Mouse (Mus musculus) macrophage (primary cell): ENCODE measurements at regions not wholly inside any gene's neighbourhood (a gene's known extent, or its start where the extent isn't known, plus 50 kb on each side); places are given as distances from the start of the nearest gene placed in this dataset.

Source experiments
- H3K27ac ChIP-seq: fragments of 350-480 bp; formaldehyde crosslinking; 2 replicates; pipeline ENCODE4 v1.9.0; 2021
- H3K36me3 ChIP-seq: fragments of 350-480 bp; formaldehyde crosslinking; 2 replicates; pipeline ENCODE4 v1.9.0; 2021; ENCODE audit errors: inconsistent target
- H3K4me3 ChIP-seq: fragments of 350-480 bp; formaldehyde crosslinking; 2 replicates; pipeline ENCODE4 v1.9.0; 2021; ENCODE audit errors: inconsistent target
- H3K79me2 ChIP-seq: fragments of 350-480 bp; formaldehyde crosslinking; 2 replicates; pipeline ENCODE4 v1.9.0; 2021; ENCODE audit errors: inconsistent target
- WGBS: methylation state at CpG from one replicate; pipeline ENCODE4 v1.1.7; 2026; ENCODE audit warnings: inconsistent platforms; ENCODE audit not compliant: missing documents; 5-methylcytosine and 5-hydroxymethylcytosine counted together

DNA sequence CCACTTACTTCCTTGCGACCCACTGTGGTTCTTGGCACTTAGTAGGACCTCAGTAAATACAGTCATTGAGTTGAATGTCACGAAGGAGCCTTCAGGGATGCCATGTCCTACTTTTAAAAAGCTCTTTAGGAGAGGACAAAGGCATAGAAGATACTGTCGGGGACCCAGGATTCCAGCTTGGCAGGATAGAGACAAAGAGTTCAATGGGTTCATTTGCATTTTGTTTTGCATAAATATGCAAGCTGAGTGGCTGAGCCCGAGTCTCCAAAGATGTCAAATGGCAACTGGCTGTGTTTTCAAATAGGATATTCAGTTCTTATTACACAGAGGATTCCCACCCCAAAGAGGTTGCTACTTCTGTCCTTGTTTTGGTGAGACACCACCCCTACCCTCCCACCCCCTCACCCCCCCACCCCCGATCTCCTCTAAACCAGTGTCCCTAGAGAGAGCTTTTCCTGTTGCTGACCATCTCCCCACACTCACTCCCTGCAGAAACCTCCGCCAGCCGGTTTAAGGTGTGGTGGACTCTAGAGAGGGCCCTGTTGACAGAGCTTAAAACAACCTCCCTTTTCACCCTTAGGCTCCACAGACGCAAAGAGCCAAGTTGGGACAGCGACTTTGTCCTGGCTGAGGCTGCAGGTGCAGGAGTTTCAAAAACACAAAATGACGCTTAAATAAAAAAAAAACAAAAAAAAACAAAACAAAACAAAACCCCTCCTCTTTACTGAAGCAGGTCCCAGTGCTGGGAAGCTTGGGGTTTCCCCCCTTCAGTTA is 57.9 kb downstream of the Sox9 start:
- no peaks in the 10 kb centered on the region for H3K79me2 ChIP-seq
- H3K27ac ChIP-seq, result no peak overlapping the region
- WGBS, result 32% methylated on average over 10 of the region's 10 CpGs

DNA sequence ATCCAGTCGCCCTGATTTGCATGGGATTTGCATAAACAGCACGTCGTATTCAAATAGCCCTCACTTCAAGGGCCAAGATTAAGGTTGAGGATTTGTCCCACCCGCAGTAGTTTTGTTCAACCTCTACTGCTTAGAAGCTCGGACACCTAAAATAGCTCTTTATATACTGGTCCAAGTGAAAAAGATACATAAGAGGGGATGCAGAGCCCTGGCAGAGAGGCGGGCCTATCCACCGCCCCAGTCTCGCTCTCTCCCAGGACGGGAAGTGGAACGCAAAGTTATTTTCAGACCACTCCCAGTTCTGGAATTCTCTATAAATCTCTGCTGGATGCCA is 58.4 kb downstream of the Sox9 start:
- H3K36me3 ChIP-seq, result no peaks in the 10 kb centered on the region
- H3K79me2 ChIP-seq, result no peaks in the 10 kb centered on the region
- H3K4me3 ChIP-seq, result no peak overlapping the region
- 18% methylated on average over 10 of the region's 10 CpGs for WGBS
- no peak overlapping the region for H3K27ac ChIP-seq

More for the DNA sequence above, 57.9 kb downstream of the Sox9 start:
- Histone ChIP-seq H3K36me3 (no peaks in the 10 kb centered on the region), H3K4me3 (no peak overlapping the region)

DNA sequence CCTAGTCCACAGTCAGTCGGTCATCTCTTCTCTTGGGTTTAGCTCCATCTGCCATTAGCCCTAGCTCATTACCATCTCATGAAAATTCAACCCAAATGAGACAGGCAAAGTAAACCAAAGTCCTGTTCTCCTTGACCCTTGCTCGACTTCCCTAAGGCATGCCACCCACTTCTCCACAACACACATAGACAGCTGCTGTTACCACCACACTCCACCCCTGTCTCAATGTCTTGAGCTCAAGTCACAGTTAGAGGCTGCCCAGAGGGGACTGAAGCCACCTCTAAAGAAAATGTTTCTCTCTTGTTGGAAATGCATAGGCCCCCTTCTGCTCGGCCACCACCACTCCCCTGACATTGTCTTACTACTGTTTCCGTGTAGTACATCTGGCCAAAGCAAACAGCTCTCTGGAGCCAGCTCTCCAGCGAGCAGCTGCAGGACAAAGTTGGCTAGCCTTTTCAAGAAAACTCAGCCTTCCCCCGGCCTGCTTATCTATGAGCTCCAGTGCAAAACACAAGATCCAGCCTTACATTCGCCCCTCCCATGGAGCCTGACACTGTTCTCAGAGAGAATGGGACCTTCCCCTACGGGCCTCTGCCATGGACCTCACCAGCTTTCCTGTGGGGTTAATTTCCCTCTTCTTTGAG is 62.4 kb downstream of the Sox9 start:
- WGBS, result 80% methylated on average over 8 of the region's 8 CpGs
- Histone ChIP-seq H3K79me2 (no peaks in the 10 kb centered on the region), H3K36me3 (no peaks in the 10 kb centered on the region), H3K4me3 (no peak overlapping the region), H3K27ac (no peak overlapping the region)

DNA sequence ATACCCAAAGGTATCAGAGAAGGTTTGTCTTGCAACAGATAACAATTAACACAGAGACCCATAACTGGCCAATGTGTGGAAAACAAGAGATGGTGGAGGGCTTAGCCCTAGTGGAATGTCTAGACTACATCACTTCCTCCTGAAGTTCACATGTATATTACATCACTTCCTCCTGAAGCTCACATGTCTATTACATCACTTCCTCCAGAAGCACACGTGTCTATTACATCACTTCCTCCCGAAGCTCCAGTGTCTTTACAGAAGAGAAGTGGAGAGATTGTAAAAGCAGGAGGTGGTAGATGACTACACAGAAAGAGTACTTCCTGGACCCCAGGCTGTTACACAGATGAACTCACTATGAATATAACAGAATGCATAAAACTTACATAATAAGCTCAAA is 65.1 kb downstream of the Sox9 start:
- Histone ChIP-seq H3K79me2 (no peaks in the 10 kb centered on the region), H3K36me3 (no peaks in the 10 kb centered on the region), H3K4me3 (no peak overlapping the region), H3K27ac (no peak overlapping the region)
- 64% methylated on average over 2 of the region's 2 CpGs for WGBS

DNA sequence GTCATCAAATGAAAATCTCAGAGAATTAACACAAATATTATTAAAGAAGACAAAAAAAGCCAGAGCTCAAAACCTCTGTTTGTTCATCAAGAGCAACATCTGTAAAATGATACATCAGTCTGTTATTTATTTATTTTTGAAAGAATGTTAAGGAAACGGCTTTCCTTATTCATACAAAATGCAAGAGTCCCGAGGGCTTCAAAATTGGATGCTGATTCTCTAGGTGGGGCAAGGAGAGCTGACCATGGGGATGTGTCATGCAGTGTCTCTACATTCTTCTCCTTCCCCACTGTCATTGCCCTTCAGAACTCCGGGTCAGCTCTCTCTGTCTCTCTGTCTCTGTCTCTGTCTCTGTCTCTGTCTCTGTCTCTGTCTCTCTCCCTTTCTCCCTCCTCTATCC is 65.8 kb downstream of the Sox9 start:
- Histone ChIP-seq H3K79me2 (no peaks in the 10 kb centered on the region), H3K36me3 (no peaks in the 10 kb centered on the region), H3K27ac (no peak overlapping the region), H3K4me3 (no peak overlapping the region)
- 89% methylated on average over 3 of the region's 3 CpGs for WGBS

DNA sequence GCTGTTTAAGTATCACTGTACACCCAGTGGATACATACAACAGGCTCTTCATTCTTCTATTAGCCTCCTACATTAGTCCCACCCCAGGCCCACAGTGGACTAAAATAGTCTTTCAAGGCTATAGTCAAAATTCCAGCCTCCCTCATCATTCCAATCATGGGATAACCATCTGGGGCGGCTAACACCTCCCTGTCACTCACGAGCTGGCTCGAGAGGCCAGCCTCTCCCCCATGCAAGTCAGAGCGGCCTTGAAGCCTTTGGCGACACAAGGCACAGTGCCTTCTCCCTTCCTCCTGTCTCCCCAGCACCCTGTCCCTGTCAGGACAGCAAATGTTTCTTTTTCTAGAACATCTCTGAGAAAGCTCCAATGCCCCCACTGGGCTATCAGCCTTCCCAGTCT is 68.0 kb downstream of the Sox9 start:
- WGBS, result 80% methylated on average over 5 of the region's 5 CpGs
- H3K36me3 ChIP-seq, result no peaks in the 10 kb centered on the region
- H3K4me3 ChIP-seq, result no peak overlapping the region
- H3K27ac ChIP-seq, result no peak overlapping the region
- no peaks in the 10 kb centered on the region for H3K79me2 ChIP-seq

DNA sequence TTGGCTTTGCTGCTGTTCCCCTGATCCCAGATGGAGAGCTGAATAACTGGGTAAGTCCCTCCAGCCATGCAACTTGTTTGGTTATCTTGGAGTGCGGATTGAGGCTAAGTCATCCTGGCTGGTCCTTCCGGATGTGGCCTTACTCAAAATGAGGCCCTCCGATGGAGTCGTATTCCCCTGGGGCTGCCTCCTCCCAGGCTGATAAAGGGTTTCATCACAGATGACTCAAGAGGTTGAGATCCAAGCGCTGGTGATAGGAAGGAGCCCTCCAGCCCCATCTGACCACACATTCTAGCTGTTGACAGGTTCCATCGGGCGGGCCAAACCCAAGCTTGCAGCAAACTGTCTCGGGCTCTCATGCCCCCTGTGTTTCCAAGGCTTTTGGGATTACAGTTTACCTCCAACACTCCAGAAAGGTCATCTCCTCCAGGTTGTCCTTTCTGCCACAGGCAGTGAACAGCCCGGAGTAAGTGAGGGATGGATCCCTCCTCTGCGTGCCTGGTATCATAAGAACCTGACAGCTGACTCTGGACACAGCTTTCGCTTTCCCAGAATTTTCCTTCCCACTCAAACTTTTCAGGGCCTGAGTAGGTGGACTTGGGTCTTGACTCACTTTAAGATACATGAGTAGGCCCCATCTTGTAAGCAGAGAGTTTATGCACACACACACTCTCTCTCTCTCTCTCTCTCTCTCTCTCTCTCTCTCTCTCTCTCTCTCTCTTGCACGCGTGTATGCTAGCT is 68.7 kb downstream of the Sox9 start:
- Histone ChIP-seq H3K4me3 (no peak overlapping the region), H3K27ac (no peak overlapping the region), H3K36me3 (no peaks in the 10 kb centered on the region), H3K79me2 (no peaks in the 10 kb centered on the region)
- 79% methylated on average over 11 of the region's 13 CpGs for WGBS

DNA sequence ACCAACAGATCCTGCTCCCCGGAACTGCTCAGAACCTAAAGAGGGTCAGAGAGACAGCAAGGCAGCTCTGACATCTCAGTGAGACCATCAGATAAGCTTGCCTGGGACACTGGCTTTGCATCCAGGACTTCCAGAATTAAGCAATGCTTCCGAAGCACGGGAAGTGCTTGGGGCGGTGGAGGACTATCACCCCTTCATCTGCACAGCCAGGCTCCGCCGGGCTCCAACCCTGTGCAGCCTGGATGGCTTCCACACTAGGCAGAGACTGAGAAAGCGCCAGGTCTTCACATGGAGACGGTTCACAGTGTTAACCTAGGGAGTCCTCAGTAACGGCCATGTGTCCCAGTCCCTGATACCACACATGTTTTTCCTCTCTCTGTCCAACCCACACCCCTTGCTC is 69.3 kb downstream of the Sox9 start:
- Histone ChIP-seq H3K79me2 (no peaks in the 10 kb centered on the region), H3K4me3 (no peak overlapping the region), H3K36me3 (no peaks in the 10 kb centered on the region), H3K27ac (no peak overlapping the region)
- WGBS, result 85% methylated on average over 9 of the region's 9 CpGs

DNA sequence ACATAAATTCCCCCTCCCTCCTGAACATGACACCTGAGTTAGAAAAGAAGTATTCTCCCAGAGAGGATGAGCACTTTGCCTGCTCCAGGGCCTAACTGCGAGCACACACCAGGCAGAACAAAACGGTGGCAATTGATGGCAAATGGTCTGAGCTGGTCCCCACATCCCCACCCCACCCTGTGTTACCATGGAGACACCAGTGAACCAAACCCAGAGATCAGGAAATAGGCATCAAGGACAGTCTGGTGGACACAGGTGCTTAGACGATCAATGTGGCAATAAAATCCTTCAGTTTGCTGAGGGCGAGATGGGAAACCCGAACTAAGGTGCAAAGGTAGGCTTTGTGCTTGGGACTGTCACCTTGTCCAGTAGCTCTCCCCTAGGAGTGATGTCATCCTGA is 74.0 kb downstream of the Sox9 start:
- H3K79me2 ChIP-seq, result no peaks in the 10 kb centered on the region
- no peak overlapping the region for H3K27ac ChIP-seq
- no peaks in the 10 kb centered on the region for H3K36me3 ChIP-seq
- no peak overlapping the region for H3K4me3 ChIP-seq
- WGBS, result 89% methylated on average over 5 of the region's 5 CpGs

DNA sequence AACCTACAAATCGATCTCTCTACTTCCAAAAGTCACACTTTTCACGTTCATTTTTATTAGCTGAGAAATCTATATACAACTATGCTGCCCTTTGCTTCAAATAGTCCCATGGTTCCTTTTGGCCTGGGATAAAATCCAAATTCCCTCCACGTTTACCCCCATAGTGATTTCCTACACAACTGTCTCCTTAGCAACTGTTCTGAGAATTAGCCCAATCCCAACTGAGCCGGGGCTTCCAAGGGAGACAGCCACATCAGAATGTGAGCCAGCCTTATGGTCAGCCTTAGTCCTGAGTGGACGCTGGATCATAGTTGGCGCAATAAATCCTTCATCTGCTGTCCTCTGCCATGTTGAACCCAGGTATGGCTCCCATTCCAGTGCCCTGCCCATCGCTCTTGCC is 77.3 kb downstream of the Sox9 start:
- no peaks in the 10 kb centered on the region for H3K36me3 ChIP-seq
- H3K4me3 ChIP-seq, result no peak overlapping the region
- H3K27ac ChIP-seq, result no peak overlapping the region
- 89% methylated on average over 7 of the region's 7 CpGs for WGBS
- no peaks in the 10 kb centered on the region for H3K79me2 ChIP-seq

DNA sequence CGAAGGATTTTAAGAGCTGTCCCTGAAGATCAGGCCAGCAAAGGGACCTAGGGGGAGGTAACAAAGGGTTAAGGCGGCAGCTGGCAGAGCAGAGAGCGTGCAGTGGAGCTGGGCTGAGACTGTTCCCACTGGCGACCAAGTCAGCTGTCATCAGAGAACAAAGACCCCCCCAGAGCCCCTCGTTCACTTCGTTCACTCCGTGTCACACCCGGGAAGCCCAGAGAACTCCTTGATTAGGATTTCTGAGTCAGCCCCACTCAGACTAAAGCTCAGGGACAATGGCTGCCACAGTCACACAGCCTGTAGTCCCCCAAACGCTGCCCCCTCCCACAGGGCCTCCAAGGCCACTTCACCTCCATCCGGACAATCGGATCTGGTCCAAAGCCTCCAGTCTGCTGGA is 78.8 kb downstream of the Sox9 start:
- no peaks in the 10 kb centered on the region for H3K36me3 ChIP-seq
- H3K79me2 ChIP-seq, result no peaks in the 10 kb centered on the region
- no peak overlapping the region for H3K4me3 ChIP-seq
- WGBS, result 46% methylated on average over 11 of the region's 11 CpGs
- no peak overlapping the region for H3K27ac ChIP-seq

DNA sequence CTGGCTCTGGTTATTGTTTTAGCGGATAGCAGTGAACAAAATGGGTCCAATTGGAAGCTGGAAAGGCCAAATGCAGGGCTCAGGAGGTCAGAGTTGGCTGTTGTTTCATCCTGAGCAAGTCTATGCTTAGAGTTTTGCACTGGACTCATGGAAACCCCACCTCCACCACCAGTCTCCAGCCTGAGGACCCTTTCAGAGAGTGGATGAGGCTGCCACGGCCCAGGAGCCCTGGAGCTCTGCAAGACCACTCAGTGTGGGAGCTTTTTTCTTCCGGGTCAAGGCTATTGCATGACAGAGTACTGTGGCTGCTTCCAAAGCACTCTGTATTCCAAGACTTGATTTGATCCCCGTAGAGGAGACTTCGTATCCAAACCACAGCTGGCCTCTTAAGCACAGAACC is 79.2 kb downstream of the Sox9 start:
- H3K4me3 ChIP-seq, result no peak overlapping the region
- no peaks in the 10 kb centered on the region for H3K79me2 ChIP-seq
- no peak overlapping the region for H3K27ac ChIP-seq
- no peaks in the 10 kb centered on the region for H3K36me3 ChIP-seq
- 83% methylated on average over 5 of the region's 5 CpGs for WGBS

DNA sequence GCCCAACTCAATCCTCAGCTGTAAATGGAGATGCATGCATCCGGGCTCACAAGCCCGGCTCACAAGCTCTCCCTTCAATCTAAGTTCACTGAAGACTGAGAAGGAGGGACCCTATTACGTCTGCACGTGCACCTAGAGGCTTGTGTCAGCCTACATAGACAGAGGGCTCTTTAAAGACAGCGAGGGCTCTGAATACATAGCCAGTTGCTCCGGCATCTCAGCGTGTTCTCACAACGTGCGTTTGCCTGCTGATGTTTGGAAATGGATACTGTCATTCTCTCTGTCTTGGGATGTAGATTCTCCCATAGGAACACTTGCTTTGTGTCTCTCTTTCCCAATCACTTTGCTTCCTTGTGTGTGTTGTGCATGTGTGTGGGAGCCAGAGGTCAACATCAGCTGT is 83.8 kb downstream of the Sox9 start:
- WGBS, result 92% methylated on average over 9 of the region's 9 CpGs
- H3K79me2 ChIP-seq, result no peaks in the 10 kb centered on the region
- H3K27ac ChIP-seq, result no peak overlapping the region
- H3K36me3 ChIP-seq, result no peaks in the 10 kb centered on the region
- no peak overlapping the region for H3K4me3 ChIP-seq

DNA sequence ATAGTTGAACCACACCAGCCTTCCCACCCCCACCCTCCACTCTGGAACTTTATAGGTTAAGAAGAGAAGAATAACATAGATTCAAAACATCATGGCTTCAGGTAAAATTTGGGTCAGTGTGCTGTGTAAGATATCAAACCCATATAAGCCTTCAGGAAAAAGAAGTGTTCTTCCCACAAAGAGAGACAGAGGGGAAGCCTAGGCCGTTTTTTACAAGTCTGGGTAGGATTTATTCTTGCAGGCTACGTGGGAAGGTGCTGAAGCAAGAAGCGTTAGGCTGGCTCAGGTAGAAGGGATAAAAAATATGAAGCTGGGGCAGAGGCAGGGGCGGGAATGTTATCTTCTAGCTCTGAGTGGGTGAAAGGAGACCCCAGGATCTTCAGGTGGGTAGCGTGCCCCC is 87.5 kb downstream of the Sox9 start:
- H3K27ac ChIP-seq, result no peak overlapping the region
- no peaks in the 10 kb centered on the region for H3K79me2 ChIP-seq
- no peaks in the 10 kb centered on the region for H3K36me3 ChIP-seq
- no peak overlapping the region for H3K4me3 ChIP-seq
- 38% methylated on average over 5 of the region's 5 CpGs for WGBS
